ENCODE assay signal across 9 mouse cellular contexts in genomic region chr10:83060066-83060782, GRCm38 (mm10).
DNase-seq lines count a peak whose midpoint lies in the region; ATAC-seq and TF ChIP-seq lines count a peak whose summit lies in the region.
"Had no signal": no experiment of that assay in that cellular context is flagged by ENCODE, and none has a peak within 500 bp of the region (broad histone marks: within the 10 kb centered on the region; RNA-seq: fewer than 3 reads in every experiment).

No protein-coding gene starts in this region.

- DNase-seq in heart, postnatal 0 days (ENCODE audit: low spot score): no peak
- no peak for DNase-seq in heart, adult 11 months
- DNase-seq in lung, postnatal 0 days (ENCODE audit: low spot score): no peak
- DNase-seq in forebrain, postnatal 0 days: peak; percentile 29
- DNase-seq in midbrain, postnatal 0 days (ENCODE audit: low spot score): no peak
- no peak for DNase-seq in cerebellum, postnatal 14 days
- DNase-seq in gastrocnemius, adult 18-20 months (ENCODE audit: low spot score): no peak
- DNase-seq: lung, adult 2 months had no signal

- 16% methylated on average over 12 of the region's 12 CpGs for WGBS in heart, postnatal 0 days
- WGBS in lung, embryonic 16.5 days: 20% methylated on average over 12 of the region's 12 CpGs
- WGBS in lung, postnatal 0 days: 20% methylated on average over 12 of the region's 12 CpGs
- WGBS in forebrain, postnatal 0 days: 51% methylated on average over 12 of the region's 12 CpGs
- 28% methylated on average over 12 of the region's 12 CpGs for WGBS in midbrain, postnatal 0 days

- peak; percentile 45; the same call in 1 of the 2 replicates for ATAC-seq in heart, postnatal 0 days (ENCODE audit: insufficient read depth, low read depth)
- 0 out of 2 replicates have a peak, but pooled peaks have one; percentile 47 for ATAC-seq in lung, embryonic 16.5 days (ENCODE audit: low read depth)
- ATAC-seq in lung, postnatal 0 days: no peak
- ATAC-seq in forebrain, postnatal 0 days: peak; percentile 32; the same call in 1 of the 2 replicates
- ATAC-seq in midbrain, postnatal 0 days (ENCODE audit: low FRiP score): no peak

- no peaks in the 10 kb centered on the region for H3K36me3 ChIP-seq in heart, postnatal 0 days (replicated peaks; ENCODE audit: control insufficient read depth, insufficient read depth, low read length)
- H3K36me3 ChIP-seq in lung, embryonic 16.5 days (ENCODE audit: control insufficient read depth, insufficient read depth, low read length): no peaks in the 10 kb centered on the region
- no peaks in the 10 kb centered on the region for H3K36me3 ChIP-seq in lung, postnatal 0 days (ENCODE audit: insufficient read depth, low read length)
- H3K36me3 ChIP-seq in forebrain, postnatal 0 days (ENCODE audit: insufficient read depth): no peaks in the 10 kb centered on the region
- H3K36me3 ChIP-seq in midbrain, postnatal 0 days (ENCODE audit: insufficient read depth, low read length): no peaks in the 10 kb centered on the region

- no peak overlapping the region for H3K9ac ChIP-seq in heart, postnatal 0 days (replicated peaks; ENCODE audit: low read depth, low read length)
- no peak overlapping the region for H3K9ac ChIP-seq in lung, embryonic 16.5 days (ENCODE audit: low read length)
- H3K9ac ChIP-seq in lung, postnatal 0 days (replicated peaks; ENCODE audit: low read depth): no peak overlapping the region
- no peak overlapping the region for H3K9ac ChIP-seq in forebrain, postnatal 0 days
- no peak overlapping the region for H3K9ac ChIP-seq in midbrain, postnatal 0 days (replicated peaks; ENCODE audit: low read length, poor library complexity, severe bottlenecking)

- H3K4me3 ChIP-seq in heart, postnatal 0 days (ENCODE audit: low read depth, low read length): no peak overlapping the region
- no peak overlapping the region for H3K4me3 ChIP-seq in lung, embryonic 16.5 days (ENCODE audit: low read length)
- no peak overlapping the region for H3K4me3 ChIP-seq in lung, postnatal 0 days (ENCODE audit: low read depth, low read length)
- H3K4me3 ChIP-seq in forebrain, postnatal 0 days (ENCODE audit: low read depth, low read length): no peak overlapping the region
- H3K4me3 ChIP-seq in midbrain, postnatal 0 days (ENCODE audit: low read depth, low read length): no peak overlapping the region

- no peaks in the 10 kb centered on the region for H3K9me3 ChIP-seq in heart, postnatal 0 days (replicated peaks; ENCODE audit: control insufficient read depth, low read length)
- no peaks in the 10 kb centered on the region for H3K9me3 ChIP-seq in lung, embryonic 16.5 days (ENCODE audit: control insufficient read depth, low read length)
- H3K9me3 ChIP-seq in lung, postnatal 0 days (ENCODE audit: low read length): no peaks in the 10 kb centered on the region
- no peaks in the 10 kb centered on the region for H3K9me3 ChIP-seq in forebrain, postnatal 0 days (ENCODE audit: low read length)
- H3K9me3 ChIP-seq in midbrain, postnatal 0 days (ENCODE audit: low read length): no peaks in the 10 kb centered on the region

- H3K27me3 ChIP-seq in heart, postnatal 0 days (ENCODE audit: control insufficient read depth, insufficient read depth, low read length): no peaks in the 10 kb centered on the region
- no peaks in the 10 kb centered on the region for H3K27me3 ChIP-seq in lung, embryonic 16.5 days (ENCODE audit: control insufficient read depth, insufficient read depth, low read depth, low read length)
- H3K27me3 ChIP-seq in lung, postnatal 0 days (replicated peaks; ENCODE audit: insufficient read depth, low read length): no peaks in the 10 kb centered on the region
- no peaks in the 10 kb centered on the region for H3K27me3 ChIP-seq in forebrain, postnatal 0 days (ENCODE audit: insufficient read depth, low read length)
- H3K27me3 ChIP-seq in midbrain, postnatal 0 days (ENCODE audit: insufficient read depth, low read length): no peaks in the 10 kb centered on the region

- no peak overlapping the region for H3K4me2 ChIP-seq in heart, postnatal 0 days (ENCODE audit: low read depth, low read length)
- H3K4me2 ChIP-seq in lung, embryonic 16.5 days (ENCODE audit: low read depth, low read length): no peak overlapping the region
- H3K4me2 ChIP-seq in lung, postnatal 0 days (replicated peaks; ENCODE audit: low read depth, low read length): no peak overlapping the region
- no peak overlapping the region for H3K4me2 ChIP-seq in forebrain, postnatal 0 days (ENCODE audit: low read depth)
- no peak overlapping the region for H3K4me2 ChIP-seq in midbrain, postnatal 0 days (ENCODE audit: low read depth, low read length, poor library complexity, severe bottlenecking)

- peaks cover 27% of the 10 kb centered on the region for H3K4me1 ChIP-seq in heart, postnatal 0 days (ENCODE audit: control insufficient read depth, insufficient read depth)
- H3K4me1 ChIP-seq in lung, embryonic 16.5 days (replicated peaks; ENCODE audit: control insufficient read depth, insufficient read depth, low read length): peaks cover 12% of the 10 kb centered on the region
- no peaks in the 10 kb centered on the region; the same call in 1 of the 2 replicates for H3K4me1 ChIP-seq in lung, postnatal 0 days (ENCODE audit: insufficient read depth, low read depth, low read length)
- peaks cover 16% of the 10 kb centered on the region for H3K4me1 ChIP-seq in forebrain, postnatal 0 days (ENCODE audit: insufficient read depth)
- peaks cover 7% of the 10 kb centered on the region; the same call in 1 of the 2 replicates for H3K4me1 ChIP-seq in midbrain, postnatal 0 days (ENCODE audit: insufficient read depth, low read length)

- H3K27ac ChIP-seq in heart, postnatal 0 days (ENCODE audit: low read depth): peak overlapping the region; percentile 47
- H3K27ac ChIP-seq in lung, embryonic 16.5 days (ENCODE audit: low read length): no peak overlapping the region
- H3K27ac ChIP-seq in lung, postnatal 0 days (ENCODE audit: low read length): no peak overlapping the region
- peak overlapping the region; percentile 45 for H3K27ac ChIP-seq in forebrain, postnatal 0 days (ENCODE audit: low read depth, low read length)
- peak overlapping the region; percentile 7 for H3K27ac ChIP-seq in midbrain, postnatal 0 days (ENCODE audit: low read depth, low read length)

- TF ChIP-seq CTCF in heart, postnatal 0 days (IDR thresholded peaks at IDR 0.05; ENCODE audit: low read depth): no peak
- TF ChIP-seq CTCF in lung, postnatal 0 days (IDR thresholded peaks at IDR 0.05): no peak
- TF ChIP-seq CTCF in forebrain, postnatal 0 days (IDR thresholded peaks at IDR 0.05; ENCODE audit: low read depth): no peak
- no peak for TF ChIP-seq CTCF in midbrain, postnatal 0 days (IDR thresholded peaks at IDR 0.05)

- TF ChIP-seq EP300 in heart, postnatal 0 days (IDR thresholded peaks at IDR 0.05; ENCODE audit: low read depth): no peak
- no peak for TF ChIP-seq EP300 in lung, postnatal 0 days (IDR thresholded peaks at IDR 0.05)

Comparison
In these comparisons a context has a peak if more than half of its experiments do, and no peak if none do; other contexts are left out.
1. ATAC-seq: peak in heart, postnatal 0 days (single experiment), lung, embryonic 16.5 days (single experiment) and forebrain, postnatal 0 days (single experiment); none in lung, postnatal 0 days (single experiment) and midbrain, postnatal 0 days (single experiment).
2. H3K27ac ChIP-seq: peak in heart, postnatal 0 days (single experiment), forebrain, postnatal 0 days (single experiment) and midbrain, postnatal 0 days (single experiment); none in lung, embryonic 16.5 days (single experiment) and lung, postnatal 0 days (single experiment).